Mouse (Mus musculus) midbrain, embryonic 11.5 days (tissue): ENCODE data around the gene Vcl. TPM values are rescaled to one million over a fixed set of nuclear protein-coding genes. Genes with fewer than 3 reads are reported as not detected.
A peak's percentile ranks its signal among the peaks of the same experiment; 100 is the strongest.

Source experiments
- ATAC-seq: fragments of 200-750 bp; cut with Nextera tagmentation; 2 replicates; pipeline ENCODE4 v1.8.0; 2017; ENCODE audit warnings: moderate TSS enrichment, moderate library complexity; ENCODE audit not compliant: low FRiP score
- DNase-seq: peaks from one replicate; pipeline ENCODE4 v3.0.0; 2015; ENCODE audit warnings: low spot score; ENCODE audit errors: missing footprints
- H3K27ac ChIP-seq: fragments of 300-500 bp; sonication (generic); 2 replicates; pipeline ENCODE4 v1.5.1; 2014; ENCODE audit warnings: low read depth, low read length
- H3K27me3 ChIP-seq: fragments of 300-500 bp; sonication (generic); 2 replicates; pipeline ENCODE4 v1.6.1; 2014; ENCODE audit warnings: mild to moderate bottlenecking, low read length, moderate library complexity, mixed read lengths; ENCODE audit not compliant: control insufficient read depth, insufficient read depth
- H3K36me3 ChIP-seq: fragments of 300-500 bp; sonication (generic); 2 replicates; pipeline ENCODE4 v1.6.1; 2014; ENCODE audit warnings: mild to moderate bottlenecking, low read length, moderate library complexity, mixed read lengths; ENCODE audit not compliant: control insufficient read depth, insufficient read depth
- H3K4me1 ChIP-seq: fragments of 300-500 bp; sonication (generic); 2 replicates; pipeline ENCODE4 v1.6.1; 2014; ENCODE audit warnings: low read length; ENCODE audit not compliant: control insufficient read depth, insufficient read depth
- H3K4me2 ChIP-seq: fragments of 300-500 bp; sonication (generic); 2 replicates; pipeline ENCODE4 v1.6.1; 2014; ENCODE audit warnings: mild to moderate bottlenecking, moderate library complexity
- H3K4me3 ChIP-seq: fragments of 300-500 bp; sonication (generic); 2 replicates; pipeline ENCODE4 v1.5.1; 2014; ENCODE audit warnings: low read depth, low read length
- H3K9ac ChIP-seq: fragments of 300-500 bp; sonication (generic); 2 replicates; pipeline ENCODE4 v1.6.1; 2014; ENCODE audit warnings: low read length
- H3K9me3 ChIP-seq: fragments of 300-500 bp; sonication (generic); 2 replicates; pipeline ENCODE4 v1.6.1; 2016; ENCODE audit warnings: low read length; ENCODE audit not compliant: control insufficient read depth
- WGBS: fragments of 180-500 bp; shearing (Covaris S2); extraction: QIAGEN DNeasy Blood & Tissue Kit; methylation state at CpG from one replicate; pipeline ENCODE4 v1.1.7; 2014; 5-methylcytosine and 5-hydroxymethylcytosine counted together
- polyA plus RNA-seq: library from polyadenylated mRNA; unstranded; fragments of >200 nt; fragmentation: Nextera tagmentation; extraction: Ambion mirVana; gene quantifications from 2 replicates; pipeline ENCODE4 v1.2.1, GENCODE M21; 2014

Gene Vcl
- polyA plus RNA-seq, 1 experiment from 2014 or later = 27.0 TPM

DNA sequence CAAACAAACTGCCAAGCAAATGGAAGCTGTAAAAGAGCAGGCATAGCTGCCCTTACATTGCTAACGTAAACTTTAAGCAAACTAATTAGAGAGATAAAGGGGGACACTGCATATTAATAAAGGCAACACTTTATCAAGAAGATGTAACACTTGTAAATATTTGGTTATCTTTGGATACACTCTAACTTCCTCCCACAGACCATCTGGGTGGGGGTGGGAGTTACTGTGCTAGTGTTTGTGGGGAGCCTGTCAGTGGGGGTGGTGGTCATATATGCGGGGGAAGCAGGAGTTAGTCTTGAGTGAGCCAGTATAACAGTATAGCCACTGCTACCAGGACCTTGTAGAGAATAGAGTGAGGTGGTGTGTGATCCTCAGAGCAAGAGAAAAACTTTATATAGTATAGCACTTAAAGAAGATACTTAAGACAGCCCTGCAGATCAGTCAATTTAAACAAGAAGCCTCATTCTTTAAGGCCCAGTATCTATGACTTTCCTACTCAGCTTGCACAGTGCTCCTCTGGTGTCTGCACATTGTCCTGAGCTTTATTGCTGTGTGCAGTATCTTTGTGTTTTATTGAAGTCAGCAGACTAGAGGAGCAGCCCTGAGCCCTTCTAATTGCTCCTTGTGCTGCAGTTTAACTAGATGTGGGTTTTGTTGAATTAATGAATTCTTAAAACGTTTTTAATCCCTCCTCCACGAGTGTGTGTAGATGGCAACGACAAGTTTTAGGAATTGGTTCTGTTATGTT is 133.7 kb downstream of the Vcl start:
- no peak overlapping the region for H3K4me2 ChIP-seq
- H3K36me3 ChIP-seq = no peaks in the 10 kb centered on the region
- DNase-seq (no peak), ATAC-seq (no peak)
- H3K4me3 ChIP-seq = no peak overlapping the region
- H3K9me3 ChIP-seq = no peaks in the 10 kb centered on the region
- no peak overlapping the region for H3K27ac ChIP-seq
- no peak overlapping the region for H3K9ac ChIP-seq
- no peaks in the 10 kb centered on the region for H3K27me3 ChIP-seq
- WGBS = 76% methylated on average over 5 of the region's 5 CpGs
- H3K4me1 ChIP-seq = no peaks in the 10 kb centered on the region

DNA sequence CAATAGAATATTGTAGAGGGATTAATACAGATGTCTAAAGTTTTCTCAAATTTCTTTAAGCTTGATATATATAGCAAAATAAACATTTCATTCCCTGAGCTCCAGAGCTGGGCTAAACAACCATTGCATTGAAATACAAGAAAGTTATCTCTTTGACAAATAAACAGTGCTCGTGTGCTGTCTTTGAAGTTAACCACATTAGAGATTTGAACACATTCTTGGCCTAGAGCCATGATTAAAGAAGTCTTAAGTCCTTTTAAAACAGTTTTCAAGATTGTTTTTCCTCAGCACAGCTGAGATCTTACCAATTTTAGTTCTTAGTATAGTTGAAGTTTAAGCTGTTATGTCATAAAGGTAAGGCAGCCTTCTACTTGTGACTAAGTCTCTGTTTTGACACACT is 135.1 kb downstream of the Vcl start:
- H3K4me3 ChIP-seq = no peak overlapping the region
- H3K27me3 ChIP-seq = no peaks in the 10 kb centered on the region
- DNase-seq (no peak), ATAC-seq (no peak)
- no peaks in the 10 kb centered on the region for H3K36me3 ChIP-seq
- 58% methylated on average over 1 of the region's 1 CpGs for WGBS
- H3K9me3 ChIP-seq = no peaks in the 10 kb centered on the region
- no peak overlapping the region for H3K4me2 ChIP-seq
- H3K9ac ChIP-seq = no peak overlapping the region
- no peaks in the 10 kb centered on the region for H3K4me1 ChIP-seq
- no peak overlapping the region for H3K27ac ChIP-seq

DNA sequence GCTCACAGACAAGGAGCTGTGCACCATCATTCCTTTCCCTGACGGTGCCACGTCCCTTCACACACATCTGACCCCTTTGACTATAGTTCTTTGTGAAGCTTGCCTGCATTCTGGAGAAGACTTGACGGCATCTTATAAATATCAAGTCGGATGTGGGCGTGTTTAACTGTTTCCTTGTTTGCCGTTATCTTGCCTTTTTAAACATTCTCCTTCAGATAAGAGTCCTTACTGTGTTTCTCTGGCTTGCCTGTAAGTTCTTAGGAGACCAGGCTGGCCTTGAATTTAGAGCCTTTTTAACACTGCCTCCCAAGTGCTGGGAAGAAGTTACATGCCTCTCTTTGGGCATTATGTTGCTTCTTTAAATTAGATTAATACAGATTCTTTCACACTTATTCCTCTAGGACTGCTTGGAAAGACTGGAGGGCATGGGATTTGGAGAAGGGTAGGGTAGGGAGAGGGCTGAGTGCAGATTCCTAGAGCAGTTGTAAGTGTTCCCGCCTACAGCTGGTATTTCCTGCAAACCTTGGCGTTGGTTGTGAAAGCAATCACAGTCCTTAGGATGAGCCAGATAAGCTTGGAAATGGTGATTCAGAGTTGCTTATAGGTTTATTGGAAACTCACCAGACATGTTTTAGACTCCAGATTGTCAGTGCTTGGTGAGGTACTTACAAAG is 136.4 kb downstream of the Vcl start:
- H3K9me3 ChIP-seq = no peaks in the 10 kb centered on the region
- 82% methylated on average over 8 of the region's 8 CpGs for WGBS
- no peaks in the 10 kb centered on the region for H3K36me3 ChIP-seq
- no peak overlapping the region for H3K9ac ChIP-seq
- DNase-seq = no peak
- no peak for ATAC-seq
- H3K27me3 ChIP-seq = no peaks in the 10 kb centered on the region
- H3K4me1 ChIP-seq = no peaks in the 10 kb centered on the region
- no peak overlapping the region for H3K4me3 ChIP-seq
- no peak overlapping the region for H3K27ac ChIP-seq
- H3K4me2 ChIP-seq = no peak overlapping the region

DNA sequence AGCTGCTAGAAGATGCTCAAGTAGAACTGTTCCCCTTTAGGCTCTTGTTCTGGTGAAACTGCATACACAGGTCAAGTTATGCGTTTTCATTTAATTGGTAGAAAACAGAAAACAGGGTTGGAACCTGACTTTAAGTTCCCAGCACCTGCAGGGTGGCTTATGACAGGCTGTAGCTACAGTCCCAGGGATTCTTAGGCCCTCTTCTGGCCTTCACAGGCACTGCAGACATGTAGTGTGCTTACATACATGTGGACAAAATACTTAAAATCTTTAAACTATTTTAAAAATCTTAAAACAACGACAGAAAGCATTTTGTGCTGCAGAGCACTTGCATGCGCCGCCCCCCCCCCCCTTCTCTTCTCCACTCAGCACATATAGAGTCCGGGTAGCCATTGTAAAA is 140.4 kb downstream of the Vcl start:
- Histone ChIP-seq H3K4me2 (no peak overlapping the region), H3K4me3 (no peak overlapping the region), H3K27me3 (no peaks in the 10 kb centered on the region), H3K9ac (no peak overlapping the region), H3K36me3 (no peaks in the 10 kb centered on the region), H3K4me1 (no peaks in the 10 kb centered on the region), H3K27ac (no peak overlapping the region), H3K9me3 (no peaks in the 10 kb centered on the region)
- DNase-seq (no peak), ATAC-seq (no peak)
- WGBS = 91% methylated on average over 5 of the region's 5 CpGs

DNA sequence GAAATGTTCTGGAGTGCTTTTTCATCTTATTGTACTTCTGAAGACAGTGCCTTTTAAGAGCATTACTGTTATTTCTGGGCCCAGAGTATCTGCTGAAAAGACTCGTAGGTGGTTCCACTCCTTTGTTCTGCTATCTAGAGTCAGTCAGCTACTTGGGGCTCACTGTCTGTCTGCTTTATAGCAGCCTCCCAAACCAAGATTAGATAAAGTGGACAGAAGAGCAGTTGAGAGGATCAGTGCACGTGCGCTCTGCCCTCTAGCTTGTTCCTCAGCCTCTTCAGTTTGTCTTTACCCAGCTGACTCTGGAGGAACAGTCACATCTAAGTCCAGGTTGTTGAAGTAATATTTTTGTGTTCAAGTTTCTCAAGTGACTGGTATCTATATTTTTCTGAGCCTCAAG is 144.8 kb downstream of the Vcl start:
- Histone ChIP-seq H3K27me3 (no peaks in the 10 kb centered on the region), H3K9me3 (no peaks in the 10 kb centered on the region), H3K9ac (no peak overlapping the region), H3K4me3 (no peak overlapping the region), H3K36me3 (no peaks in the 10 kb centered on the region), H3K27ac (no peak overlapping the region), H3K4me1 (peaks cover 5% of the 10 kb centered on the region; the same call in 1 of the 2 replicates), H3K4me2 (no peak overlapping the region)
- DNase-seq (no peak), ATAC-seq (no peak)
- 72% methylated on average over 3 of the region's 3 CpGs for WGBS

DNA sequence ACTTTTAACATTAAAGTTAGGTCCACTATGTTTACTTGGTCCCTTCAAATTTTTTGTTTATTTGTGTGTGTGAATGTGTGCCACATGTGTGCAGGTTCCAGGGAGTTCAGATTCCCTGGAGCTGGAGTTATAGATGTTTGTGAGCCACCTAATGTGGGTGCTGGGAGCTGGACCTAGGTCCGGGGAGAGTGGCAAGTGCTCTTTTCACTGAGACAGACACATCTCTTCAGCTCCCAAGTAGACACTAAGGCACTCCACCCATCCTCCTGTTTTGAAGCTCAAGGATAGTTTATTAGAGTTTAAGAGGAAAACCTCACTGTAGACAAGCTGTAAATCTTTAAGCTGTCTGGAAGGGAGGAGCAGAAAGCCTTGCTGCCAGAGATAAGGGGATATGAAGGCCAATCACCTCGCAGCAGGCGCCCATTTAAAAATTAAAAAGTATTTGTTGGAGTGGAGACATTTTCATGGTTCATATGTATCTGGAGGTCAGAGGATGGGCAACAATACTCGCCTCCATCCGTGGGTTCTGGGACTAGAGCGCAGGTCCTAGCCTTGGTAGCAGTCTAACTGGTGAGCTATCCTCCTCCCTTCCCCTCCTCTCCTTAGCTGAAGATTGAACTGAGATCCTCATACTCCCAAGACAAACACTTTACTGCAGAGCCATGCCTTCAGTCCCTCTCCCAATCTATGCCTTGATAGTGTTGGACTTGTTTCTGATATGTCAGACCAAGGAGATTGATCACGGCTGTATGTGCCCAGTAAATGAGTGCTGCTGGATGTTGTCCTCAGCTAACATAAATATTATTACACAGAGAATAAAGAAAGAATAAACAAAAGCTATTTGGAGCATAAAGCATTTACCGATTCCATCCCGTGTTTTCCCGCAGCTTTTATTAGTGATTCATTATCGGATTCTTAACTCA is 145.5 kb downstream of the Vcl start:
- H3K9ac ChIP-seq = no peak overlapping the region
- H3K4me2 ChIP-seq = no peak overlapping the region
- H3K4me3 ChIP-seq = no peak overlapping the region
- WGBS = 70% methylated on average over 11 of the region's 11 CpGs
- H3K9me3 ChIP-seq = no peaks in the 10 kb centered on the region
- H3K4me1 ChIP-seq = peaks cover 5% of the 10 kb centered on the region; the same call in 1 of the 2 replicates
- no peaks in the 10 kb centered on the region for H3K27me3 ChIP-seq
- H3K36me3 ChIP-seq = no peaks in the 10 kb centered on the region
- no peak for ATAC-seq
- no peak for DNase-seq
- no peak overlapping the region for H3K27ac ChIP-seq

- H3K36me3 ChIP-seq = no peaks in the 10 kb centered on the region
- peak overlapping the region; percentile 45 for H3K4me3 ChIP-seq
- no peaks in the 10 kb centered on the region for H3K27me3 ChIP-seq
- H3K4me2 ChIP-seq = peak overlapping the region; percentile 57
- no peak overlapping the region for H3K27ac ChIP-seq
- peaks cover 5% of the 10 kb centered on the region; the same call in 1 of the 2 replicates for H3K4me1 ChIP-seq
- WGBS = under 1% methylated on average over 56 of the region's 59 CpGs
- DNase-seq = peak; percentile 99
- H3K9me3 ChIP-seq = no peaks in the 10 kb centered on the region
- peak; percentile 99 for ATAC-seq
- H3K9ac ChIP-seq = peak overlapping the region; percentile 74
Measured at GRCm38 (mm10) chr14:21075751-21076500, 146.7 kb downstream of the Vcl start.

DNA sequence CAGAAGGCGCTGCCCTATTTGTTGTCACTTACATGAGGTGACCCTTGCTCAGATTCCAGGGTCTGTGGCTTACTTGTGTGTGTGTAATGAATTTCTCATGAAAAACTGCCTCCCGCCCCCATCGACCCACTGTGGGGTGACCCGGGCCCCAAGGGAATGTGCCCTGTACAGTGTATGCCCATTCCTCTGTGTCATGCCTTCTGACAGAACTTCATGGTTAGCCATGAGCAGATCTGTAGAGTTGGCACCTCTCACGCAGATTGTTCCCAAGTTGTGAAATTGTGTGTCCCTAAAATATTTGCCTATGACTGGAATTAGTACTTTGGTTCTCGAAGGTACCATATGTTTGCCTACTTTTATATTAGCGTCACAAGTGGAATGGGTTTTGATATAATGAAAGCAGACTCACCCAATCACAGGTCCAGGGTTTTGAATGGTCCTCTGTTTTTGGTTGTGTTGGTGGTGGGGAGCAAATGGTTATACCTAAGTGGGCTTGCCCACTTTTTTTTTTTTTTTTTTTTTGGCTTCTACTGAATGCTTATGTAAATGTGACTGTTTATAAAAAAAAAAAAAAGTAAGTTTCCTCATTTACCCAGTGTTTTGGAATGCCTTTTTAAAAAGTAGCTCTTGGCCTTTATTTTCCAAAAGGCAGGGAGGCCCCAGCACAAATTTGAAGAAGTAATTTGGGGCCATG is 147.4 kb downstream of the Vcl start:
- H3K4me1 ChIP-seq = peaks cover 5% of the 10 kb centered on the region; the same call in 1 of the 2 replicates
- 44% methylated on average over 7 of the region's 7 CpGs for WGBS

More for the DNA sequence above, 147.4 kb downstream of the Vcl start:
- peak; percentile 34 for ATAC-seq
- H3K4me3 ChIP-seq = peak overlapping the region; percentile 45
- no peaks in the 10 kb centered on the region for H3K36me3 ChIP-seq
- no peaks in the 10 kb centered on the region for H3K27me3 ChIP-seq
- H3K9ac ChIP-seq = peak overlapping the region; percentile 74
- no peak for DNase-seq
- no peaks in the 10 kb centered on the region for H3K9me3 ChIP-seq
- peak overlapping the region; percentile 57 for H3K4me2 ChIP-seq
- H3K27ac ChIP-seq = no peak overlapping the region
